Mouse (Mus musculus) left cerebral cortex, adult 2 months (tissue): Measurements from ENCODE around the gene Mtg2. TPM values are rescaled to one million over a fixed set of nuclear protein-coding genes. Genes with fewer than 3 reads are reported as not detected.

Experiments
- DNase-seq, 2 experiments: peaks; one replicate each; pipeline ENCODE4 v3.0.0; 2021 to 2022; ENCODE audit warnings: low spot score in 2 of 2, mixed read lengths in 1 of 2; ENCODE audit errors: extremely low spot score in 1 of 2
- H3K27ac ChIP-seq: fragments of 200-600 bp; 2 replicates; pipeline ENCODE4 v1.8.1; 2022
- H3K4me3 ChIP-seq: fragments of 200-600 bp; 2 replicates; pipeline ENCODE4 v1.8.1; 2022
- CTCF ChIP-seq: fragments of 200-600 bp; IDR thresholded peaks from 2 replicates; pipeline ENCODE4 v1.8.1; 2022; ENCODE audit warnings: antibody characterized with exemption, mild to moderate bottlenecking, moderate library complexity
- intact Hi-C: fragments of 180-260 bp; cut with DNase I; formaldehyde crosslinking; loops from one replicate; pipeline ENCODE4 v1.15.1; 2025
- total RNA-seq, 2 experiments: library from RNA; stranded (reverse); gene quantifications; 2 replicates each; pipeline ENCODE4 v1.2.3; 2021

Mtg2 gene
- total RNA-seq, 2 experiments from 2014 or later, result 15.6 to 18.4 TPM

DNA sequence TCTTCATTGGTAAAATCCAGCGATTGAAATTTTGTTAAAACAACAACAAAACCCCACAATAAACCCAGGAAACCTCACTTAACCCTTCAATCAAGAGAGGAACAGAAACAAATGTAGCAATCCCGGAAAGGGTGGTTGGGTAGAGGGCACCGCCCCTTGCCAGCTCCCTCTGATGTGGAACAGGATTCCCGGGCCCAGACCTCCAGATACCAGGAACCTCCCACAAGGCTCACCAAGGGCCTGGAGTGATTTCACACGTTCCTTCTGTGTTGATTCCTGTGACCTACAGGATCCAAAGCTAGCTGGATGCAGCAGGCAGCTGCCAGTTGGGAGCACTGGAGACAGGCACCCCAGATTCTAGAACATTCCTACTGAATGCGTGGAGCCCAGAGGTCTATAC lies 30.0 kb upstream of the Mtg2 start:
- DNase-seq, result no peak
- H3K4me3 ChIP-seq, result peak overlapping the region; percentile 99; the same call in 1 of the 2 replicates
- no peak overlapping the region for H3K27ac ChIP-seq
- intact Hi-C loops, result no loop called here
- TF ChIP-seq CTCF, result no peak

DNA sequence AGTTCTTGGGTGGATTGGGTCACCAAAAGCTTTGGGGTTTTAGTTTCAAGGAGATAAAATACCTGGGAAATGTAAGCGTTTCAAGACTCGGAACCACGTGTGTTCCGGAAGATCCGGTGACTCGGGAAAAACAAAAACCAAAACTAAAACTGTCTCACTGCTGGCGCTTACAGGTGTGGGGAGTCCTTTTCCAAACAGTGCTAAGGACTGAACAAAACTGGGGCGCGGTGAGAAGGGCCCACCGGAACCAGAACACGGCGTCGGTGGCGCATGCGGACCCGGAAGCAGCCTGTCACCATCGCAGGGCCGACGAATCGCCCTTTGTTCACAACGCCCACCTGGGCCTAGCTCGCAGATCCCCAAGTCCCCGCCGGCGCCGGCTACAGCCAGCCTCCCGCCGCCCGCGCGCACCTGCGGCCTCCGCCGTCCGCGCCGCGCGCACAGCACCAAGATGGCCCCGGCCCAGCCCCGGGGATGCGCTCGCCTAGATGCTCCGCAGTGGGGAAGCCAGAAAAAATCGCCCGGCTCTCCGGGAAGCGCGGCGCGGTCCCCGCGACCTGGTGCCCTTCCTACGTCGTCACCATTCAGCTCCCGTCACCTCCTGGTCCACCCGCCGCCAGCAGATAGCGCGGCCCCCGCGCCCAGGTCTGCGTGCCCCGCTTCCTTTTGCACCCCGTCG lies 28.7 kb upstream of the Mtg2 start:
- TF ChIP-seq CTCF, result no peak
- DNase-seq, result peak; percentile 53 to 59
- intact Hi-C loops, result loop anchor here (1.0 kb wide), 2 partner anchors 17 to 65 kb away; partner anchors contain the start of genes Lsm14b and Taf4
- peak overlapping the region; percentile 100 for H3K27ac ChIP-seq
- peak overlapping the region; percentile 99 for H3K4me3 ChIP-seq

DNA sequence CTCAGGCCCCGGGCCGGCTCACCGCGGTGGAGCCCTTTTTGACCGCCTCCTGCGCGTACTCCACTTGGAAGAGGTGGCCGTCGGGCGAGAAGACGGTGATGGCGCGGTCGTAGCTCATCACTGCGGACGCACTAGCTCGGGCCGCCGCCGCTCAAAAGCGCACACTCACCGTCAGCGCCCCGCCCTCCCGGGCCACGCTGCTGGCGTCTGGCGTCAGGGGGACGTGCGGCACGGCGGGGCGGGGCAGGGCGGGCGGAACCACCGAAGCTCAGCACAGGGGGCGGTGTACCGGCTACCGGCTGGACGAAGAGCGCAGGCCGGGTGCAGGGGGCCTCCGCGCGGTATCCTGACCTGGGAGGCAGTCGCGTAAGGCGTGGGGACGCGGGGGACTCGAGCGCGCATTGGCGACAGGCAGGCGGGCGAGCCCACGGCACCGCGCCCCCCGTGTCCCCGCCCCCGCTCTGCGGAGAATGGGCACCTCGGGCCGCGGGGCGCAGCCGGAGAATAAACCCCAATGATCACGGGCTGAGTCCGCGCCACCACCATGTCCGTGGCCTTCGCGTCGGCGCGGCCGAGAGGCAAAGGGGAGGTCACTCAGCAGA lies 28.0 kb upstream of the Mtg2 start, which contains the start of the genes Psma7 and Ss18l1:
TSS of gene Psma7 (minus strand) at position 178 of the 602 bp plus-strand sequence.
TSS of gene Ss18l1 (plus strand) at position 254 of the 602 bp plus-strand sequence.
- Histone ChIP-seq H3K4me3 (peak within 1 kb of the TSS; percentile 99), H3K27ac (peak within 1 kb of the TSS; percentile 100)
- DNase-seq, result peak; percentile 90 to 91
- intact Hi-C loops, result loop anchor here (1.0 kb wide), 2 partner anchors 18 to 66 kb away; partner anchors contain the start of genes Lsm14b and Taf4
- TF ChIP-seq CTCF, result peak; percentile 44

DNA sequence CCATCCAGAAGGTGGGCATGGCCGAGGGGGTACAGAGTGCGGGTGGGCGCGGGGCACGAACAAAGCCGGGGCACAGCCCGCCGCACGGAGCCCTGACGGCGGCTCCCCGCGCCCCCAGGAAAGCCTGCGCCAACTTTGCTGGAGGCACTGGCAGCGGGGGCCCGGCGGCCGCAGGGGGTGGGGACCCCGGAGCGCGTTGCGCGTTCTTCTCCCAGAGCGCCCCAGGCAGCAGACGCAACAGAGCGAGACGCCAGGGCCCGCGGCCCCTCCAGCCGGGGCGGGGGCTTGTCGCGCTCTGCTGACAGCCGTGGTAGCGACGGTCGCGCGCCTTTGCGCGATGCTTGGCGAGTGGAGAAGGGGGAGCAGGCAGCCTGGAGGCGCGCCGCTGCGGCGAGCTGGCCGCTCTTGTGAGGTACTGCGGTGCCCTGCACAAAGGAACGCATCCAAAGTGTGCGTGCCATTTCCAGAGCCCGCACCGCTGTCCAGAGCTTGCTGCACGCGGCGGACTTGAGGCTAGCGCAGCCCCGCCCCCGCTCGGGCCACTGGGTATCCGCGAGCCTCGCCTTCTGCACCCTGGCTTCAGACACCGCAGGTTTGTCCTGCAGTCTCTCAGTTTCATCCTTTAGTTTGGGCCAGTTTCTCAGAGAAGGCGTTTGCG lies 27.4 kb upstream of the Mtg2 start:
- TF ChIP-seq CTCF, result no peak
- Histone ChIP-seq H3K27ac (peak overlapping the region; percentile 100), H3K4me3 (peak overlapping the region; percentile 99)
- intact Hi-C loops, result loop anchor here (1.0 kb wide), 2 partner anchors 19 to 67 kb away; partner anchors contain the start of genes Lsm14b and Taf4
- peak; percentile 66 to 70 for DNase-seq

DNA sequence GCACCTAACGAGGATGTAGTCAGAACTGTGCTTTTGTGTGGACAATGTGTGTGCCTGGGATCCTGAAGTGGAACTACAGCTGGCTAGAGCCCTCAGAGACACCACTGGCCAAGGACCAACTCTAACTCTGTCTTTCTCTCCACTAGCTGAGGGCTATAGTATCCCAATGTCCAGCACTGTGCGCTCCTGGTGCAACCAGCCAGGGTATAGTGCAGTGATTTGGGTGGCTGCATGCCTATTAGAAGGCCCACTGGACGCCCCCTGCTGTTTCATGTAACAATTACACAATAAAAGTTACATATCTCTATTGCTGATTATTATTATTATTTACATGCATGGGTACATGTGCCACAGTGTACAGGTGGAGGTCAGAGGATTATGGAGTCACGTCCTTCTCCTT lies 25.1 kb upstream of the Mtg2 start:
- no peak overlapping the region for H3K4me3 ChIP-seq
- peak; percentile 63 for TF ChIP-seq CTCF
- intact Hi-C loops, result no loop called here
- no peak for DNase-seq
- H3K27ac ChIP-seq, result no peak overlapping the region

DNA sequence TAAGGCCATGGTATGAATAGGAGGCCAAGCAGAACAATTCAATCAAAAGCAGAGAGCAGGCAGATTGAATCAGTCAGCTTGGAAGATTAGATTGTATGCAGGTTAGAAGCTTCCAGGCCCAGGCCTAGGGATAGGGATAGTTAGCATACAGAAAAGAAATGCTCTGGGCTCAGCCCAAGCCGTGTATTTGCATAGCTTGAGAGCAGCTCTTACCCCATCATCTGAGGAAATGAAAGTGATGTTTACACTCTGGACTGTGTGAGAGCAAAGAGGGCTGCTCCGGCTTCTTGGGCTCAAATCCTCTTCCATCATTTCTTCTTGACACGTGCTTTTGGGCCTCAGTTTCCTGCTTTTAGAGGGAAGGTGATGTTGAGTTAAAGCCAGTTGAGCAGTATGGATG lies 22.8 kb upstream of the Mtg2 start:
- TF ChIP-seq CTCF, result no peak
- peak overlapping the region; percentile 66 for H3K27ac ChIP-seq
- intact Hi-C loops, result no loop called here
- DNase-seq, result no peak
- H3K4me3 ChIP-seq, result no peak overlapping the region

DNA sequence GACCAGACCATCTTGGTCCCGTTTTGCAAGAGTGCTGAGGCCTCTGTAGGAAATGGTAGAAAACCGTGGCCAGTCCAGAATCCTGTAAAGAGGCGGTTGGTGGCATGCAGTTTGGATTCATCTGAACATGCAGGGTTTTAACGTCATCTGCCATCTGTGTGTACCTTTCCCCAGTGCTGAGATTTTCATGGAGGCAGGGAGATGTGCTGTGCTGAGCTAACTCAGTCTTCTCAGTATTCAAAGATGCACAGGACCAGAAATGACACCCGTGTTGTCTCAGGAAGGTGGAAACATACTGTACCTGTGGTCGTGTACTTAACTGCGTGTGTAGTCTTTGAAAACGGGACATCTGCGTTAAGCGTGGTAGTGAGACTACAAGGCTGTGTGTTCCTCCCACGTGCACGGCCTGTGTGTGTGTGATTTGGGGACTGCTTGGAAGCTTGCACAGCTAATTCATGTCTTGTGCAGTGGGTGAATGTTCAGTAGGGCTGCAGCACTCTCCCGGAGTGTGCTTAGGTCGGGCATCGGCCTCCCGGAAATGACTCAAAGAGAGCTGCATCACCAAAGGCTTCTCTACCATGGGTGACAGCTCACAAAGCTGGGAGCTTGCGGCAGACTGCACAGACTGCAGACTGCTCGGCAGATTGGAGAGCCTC lies 22.3 kb upstream of the Mtg2 start:
- DNase-seq, result peak; percentile 46 to 47
- intact Hi-C loops, result no loop called here
- Histone ChIP-seq H3K27ac (peak overlapping the region; percentile 66), H3K4me3 (no peak overlapping the region)
- no peak for TF ChIP-seq CTCF

DNA sequence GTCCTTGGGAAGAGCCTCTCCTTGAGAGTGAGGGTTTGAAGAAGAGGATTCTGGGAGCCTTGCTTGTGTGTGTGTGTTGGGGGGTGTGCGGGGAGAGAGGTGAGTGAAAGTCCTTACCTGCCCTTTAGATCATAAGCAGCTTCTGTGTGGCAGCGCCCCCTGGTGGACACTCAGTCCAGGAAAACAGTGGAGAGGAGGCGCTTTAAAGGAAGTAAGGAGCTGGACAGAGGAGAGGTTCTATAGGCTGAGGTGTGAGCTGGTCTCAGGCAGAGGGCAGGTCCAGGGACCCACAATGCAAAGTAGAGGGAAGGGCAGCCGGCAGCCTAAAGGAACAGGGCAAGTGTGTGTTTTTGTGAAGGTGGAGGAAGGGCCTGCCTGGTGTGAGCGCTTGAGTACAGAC lies 19.4 kb upstream of the Mtg2 start:
- DNase-seq, result peak; percentile 75 to 83
- peak; percentile 79 for TF ChIP-seq CTCF
- Histone ChIP-seq H3K4me3 (no peak overlapping the region), H3K27ac (no peak overlapping the region)
- intact Hi-C loops, result loop anchor here (1.0 kb wide), 1 partner anchor 134 kb away; no protein-coding TSS in a partner anchor

DNA sequence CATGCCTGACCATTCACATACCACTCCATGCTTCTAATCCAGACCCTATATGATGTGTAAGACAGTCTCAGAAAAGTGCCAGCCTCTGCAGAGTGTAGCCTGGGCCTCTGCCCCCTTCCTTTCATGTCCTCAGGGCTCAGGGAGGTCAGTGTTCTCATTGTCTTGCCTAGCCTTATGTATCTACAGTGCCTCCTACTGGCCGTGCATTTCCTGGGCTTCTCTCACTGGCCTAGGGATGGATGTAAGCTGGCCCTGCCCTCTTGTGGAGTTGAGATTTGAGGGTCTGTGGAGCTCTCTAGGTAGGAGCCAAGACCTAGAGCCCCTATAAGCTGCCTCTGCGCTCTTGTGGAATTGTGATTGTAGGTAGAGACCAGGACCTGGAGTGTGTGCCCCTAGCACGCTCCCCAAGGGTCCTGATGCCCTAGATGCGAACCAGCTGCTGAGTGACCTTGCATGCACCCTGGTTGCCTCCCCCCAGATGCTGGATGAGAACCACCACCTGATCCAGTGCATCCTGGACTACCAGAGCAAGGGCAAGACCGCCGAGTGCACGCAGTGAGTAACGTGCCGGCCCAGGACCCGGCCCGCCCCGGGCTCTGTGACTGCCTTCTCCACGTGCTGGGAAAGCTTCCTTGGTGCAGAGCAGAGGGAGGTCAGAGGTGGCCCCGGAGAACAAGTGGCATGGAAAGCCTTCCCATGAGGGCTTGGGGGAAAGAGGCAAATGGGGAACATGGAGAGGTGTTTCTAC lies 18.2 kb upstream of the Mtg2 start:
- no peak for DNase-seq
- peak; percentile 47 for TF ChIP-seq CTCF
- no peak overlapping the region for H3K4me3 ChIP-seq
- intact Hi-C loops, result loop anchor here (1.0 kb wide), 1 partner anchor 135 kb away; no protein-coding TSS in a partner anchor
- no peak overlapping the region for H3K27ac ChIP-seq

DNA sequence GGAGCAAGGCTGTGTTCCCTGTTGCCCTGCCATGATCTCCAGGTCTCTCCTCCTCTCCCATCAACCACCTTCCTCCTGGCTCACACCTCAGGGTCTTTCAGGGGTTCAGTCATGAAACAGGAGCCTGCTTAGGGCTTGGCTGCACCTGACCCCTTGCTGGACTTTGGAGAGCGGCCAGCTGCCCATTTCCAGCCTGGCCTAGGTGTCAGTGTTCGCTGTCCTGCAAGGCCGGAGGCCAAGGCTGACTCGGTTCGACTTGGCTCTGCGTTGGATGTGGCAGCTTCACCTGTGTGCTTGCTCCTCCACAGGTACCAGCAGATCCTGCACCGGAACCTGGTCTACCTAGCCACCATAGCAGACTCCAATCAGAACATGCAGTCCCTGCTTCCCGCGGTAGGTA lies 17.4 kb upstream of the Mtg2 start:
- intact Hi-C loops, result no loop called here
- no peak for TF ChIP-seq CTCF
- Histone ChIP-seq H3K27ac (no peak overlapping the region), H3K4me3 (no peak overlapping the region)
- no peak for DNase-seq
